Mouse (Mus musculus) ES-CJ7 (cell line): ENCODE results near the gene Klf3.

Source experiments
- DNase-seq: peaks from one replicate; pipeline ENCODE4 v3.0.0; 2011; ENCODE audit warnings: low read depth, low spot score

Gene Klf3

DNA sequence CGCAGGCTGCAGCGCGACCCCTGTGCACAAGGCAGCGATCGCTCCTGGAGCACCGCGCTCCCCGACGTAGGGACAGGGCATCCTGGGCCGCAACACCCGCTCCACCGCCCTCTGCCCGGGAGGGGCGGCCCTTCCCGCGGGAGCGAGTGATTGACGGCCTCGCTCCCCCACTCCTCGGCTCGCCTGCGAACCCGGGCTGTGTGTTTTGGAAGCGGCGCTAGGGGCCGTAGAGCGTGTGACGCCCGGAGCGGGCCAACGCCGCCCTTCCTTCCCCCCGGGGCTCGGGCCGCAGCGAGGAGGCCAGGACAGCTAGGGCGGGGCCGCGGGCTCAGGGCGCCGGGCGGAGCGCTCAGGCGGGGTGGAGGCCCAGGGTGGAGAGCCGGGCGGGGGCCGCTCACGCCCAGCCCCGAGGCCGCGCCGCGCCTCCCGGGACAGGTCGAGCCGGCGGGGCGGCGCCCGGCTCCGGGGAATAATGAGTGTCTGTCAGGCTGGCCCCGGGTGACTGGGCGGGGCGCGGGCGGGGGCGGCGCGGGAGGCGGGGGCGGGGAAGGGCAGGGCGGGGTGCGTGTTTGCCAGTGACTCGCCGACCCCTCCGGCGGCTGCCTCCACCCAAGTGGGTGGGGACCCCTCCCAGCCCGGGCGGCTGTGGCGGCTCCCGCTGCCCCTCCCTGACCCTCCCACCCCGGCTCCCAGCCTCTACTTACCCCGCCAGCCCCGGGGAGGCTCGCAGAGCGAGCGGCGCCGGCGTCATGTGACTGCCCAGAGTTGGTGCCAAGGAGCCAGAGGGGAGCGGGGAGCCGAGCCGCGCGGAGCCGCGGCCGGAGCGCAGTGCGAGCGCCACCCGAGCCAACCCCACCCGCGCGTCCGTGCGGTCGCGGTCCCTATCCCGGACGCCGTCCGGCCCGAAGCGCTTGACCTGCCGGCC, at the start of gene Klf3:
Klf3 (plus strand) TSS at position 594 of the 925 bp plus-strand sequence.
- DNase-seq, result peak; percentile 93

- no peak for DNase-seq
These were observed 40.9 kb upstream of the Klf3 start for GRCm38 (mm10) chr5:64762295-64762694.

DNA sequence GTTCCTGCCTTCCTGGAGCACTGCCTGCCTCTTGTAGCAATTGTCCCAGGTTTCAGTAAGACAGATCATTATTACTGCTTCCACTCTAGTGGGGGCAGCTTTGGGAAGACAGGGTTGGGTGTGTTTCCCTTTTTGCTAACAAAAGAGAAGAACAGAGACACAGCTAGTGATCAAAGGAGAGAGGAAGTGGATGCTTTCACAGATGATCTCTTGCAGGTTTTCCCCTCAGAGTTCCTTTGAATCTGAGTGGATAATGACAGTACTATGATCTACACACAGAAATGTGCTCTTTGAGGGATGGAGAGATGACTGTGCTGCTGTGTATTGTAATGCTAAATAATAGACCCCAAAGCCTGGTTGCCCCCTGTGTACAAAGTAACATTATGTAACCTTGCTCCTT, 38.7 kb upstream of the Klf3 start:
- peak; percentile 29 for DNase-seq

DNA sequence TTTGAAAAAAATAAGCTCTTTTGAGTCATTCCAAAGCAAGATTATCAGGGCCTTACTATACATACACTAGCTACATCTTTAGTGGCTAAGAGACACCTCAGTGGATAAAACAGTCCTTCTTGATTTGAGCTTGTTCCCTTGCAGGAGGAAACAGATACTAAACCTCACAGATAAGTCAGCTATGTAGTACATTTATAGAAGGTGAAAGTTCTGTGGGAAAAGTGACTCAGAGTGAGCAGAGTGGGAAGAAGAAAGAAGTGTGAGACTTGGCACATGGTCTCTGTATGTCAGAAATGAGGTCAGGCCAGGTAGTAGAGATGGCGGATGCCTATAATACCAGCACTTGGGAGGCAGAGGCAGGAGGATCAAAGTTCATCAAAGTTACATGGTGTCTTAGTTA, 37.4 kb upstream of the Klf3 start:
- DNase-seq, result no peak

DNA sequence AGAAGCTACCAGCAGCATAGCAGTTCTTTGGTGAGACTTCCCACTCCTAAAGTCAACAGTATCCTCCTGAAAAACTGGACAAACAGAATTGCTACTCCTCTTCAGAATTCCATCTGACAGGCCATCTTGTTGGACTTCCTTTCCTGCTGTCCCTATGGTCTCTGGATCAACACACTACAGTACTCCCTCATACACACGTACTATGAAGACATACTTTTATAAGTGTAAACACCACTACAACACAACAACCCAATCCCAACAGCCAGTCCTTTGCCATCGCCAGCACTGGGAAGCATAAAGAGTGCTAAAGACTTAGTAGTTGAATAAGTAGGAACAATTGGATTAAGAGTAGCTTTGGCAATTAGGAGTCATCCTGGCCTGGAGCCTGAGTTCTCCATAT, 36.6 kb upstream of the Klf3 start:
- DNase-seq, result no peak

DNA sequence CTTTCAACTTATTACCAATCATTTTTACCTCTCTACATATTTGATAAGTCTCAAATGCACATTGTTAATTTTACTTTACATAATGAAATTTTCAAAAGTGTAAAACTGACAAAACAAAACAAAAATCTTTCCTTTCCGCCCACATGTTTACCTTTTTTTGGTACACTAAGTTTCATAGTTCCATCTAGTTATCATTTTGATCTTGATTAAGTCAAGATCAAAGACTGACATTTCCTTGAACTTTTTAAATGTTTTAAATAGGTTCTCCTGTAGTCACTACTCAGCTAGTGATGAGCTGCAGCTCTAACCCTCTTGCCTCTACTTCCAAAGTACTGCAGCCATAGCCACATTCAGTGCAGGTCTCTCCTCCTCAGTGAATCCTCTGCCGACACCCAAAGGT, 31.6 kb upstream of the Klf3 start:
- no peak for DNase-seq

- no peak for DNase-seq
These were observed 25.0 kb upstream of the Klf3 start for GRCm38 (mm10) chr5:64778211-64778610.

DNA sequence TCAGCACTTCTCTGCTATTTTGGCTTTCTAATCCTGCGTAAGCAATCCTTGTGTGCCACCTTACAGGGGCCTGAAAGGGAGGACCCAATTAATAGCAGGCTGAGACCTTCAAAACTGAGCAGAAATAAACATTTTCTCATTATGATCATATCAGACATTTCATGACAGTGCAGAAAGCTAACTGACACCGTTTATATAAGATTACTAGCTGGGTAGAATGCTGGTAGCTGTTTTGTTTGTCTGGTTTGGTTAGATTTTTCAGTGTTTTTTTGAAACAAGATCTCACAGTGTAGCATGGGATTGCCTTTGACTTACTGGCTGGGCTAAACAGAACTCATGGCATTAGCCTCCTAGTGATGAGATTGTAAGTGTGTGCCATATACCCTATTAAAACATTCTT, 23.9 kb upstream of the Klf3 start:
- no peak for DNase-seq

GRCm38 (mm10) chr5:64780778-64781177, 22.4 kb upstream of the Klf3 start:
- peak; percentile 52 for DNase-seq

GRCm38 (mm10) chr5:64788175-64788574, 15.0 kb upstream of the Klf3 start:
- DNase-seq, result peak; percentile 68

- DNase-seq, result no peak
These were observed 5.0 kb upstream of the Klf3 start for GRCm38 (mm10) chr5:64798209-64798608.

DNA sequence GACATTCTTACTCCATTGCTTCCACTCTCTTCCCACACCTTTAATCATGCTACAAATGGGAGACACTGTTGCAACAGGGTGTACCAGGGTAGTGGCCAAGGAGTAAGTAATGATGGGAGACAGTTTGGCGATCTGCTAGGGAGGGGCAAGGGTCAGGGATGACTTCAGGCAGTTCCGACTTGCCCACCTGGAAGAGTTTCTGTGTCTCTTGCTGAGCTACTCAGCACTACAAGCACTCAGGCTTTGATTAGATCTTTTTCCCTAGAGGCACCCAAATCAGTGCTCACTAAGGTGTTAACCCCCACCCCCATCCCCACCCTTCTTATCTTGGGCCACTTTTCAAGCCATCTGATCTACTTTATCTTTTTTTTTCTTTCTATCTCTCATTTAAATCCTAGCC, 1.6 kb upstream of the Klf3 start:
- DNase-seq, result no peak

DNA sequence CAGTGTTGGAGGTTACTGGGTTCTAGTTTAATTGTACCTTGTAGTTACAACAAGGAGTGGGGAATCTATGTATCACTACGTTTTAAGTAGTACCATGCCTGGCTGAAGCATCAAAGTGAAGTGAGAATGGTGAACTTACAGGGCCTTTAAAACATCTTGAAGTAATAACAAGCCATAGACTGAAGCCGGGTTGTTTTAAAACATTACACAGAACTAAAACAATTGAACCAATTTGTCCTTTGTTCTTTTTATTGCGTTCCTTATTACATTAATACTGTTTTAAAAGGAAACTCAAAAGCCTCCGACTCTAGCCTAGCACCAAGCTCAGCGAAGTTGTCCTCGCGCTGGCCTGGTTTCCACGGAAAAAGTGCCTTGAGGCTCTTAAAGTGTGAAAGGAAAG, 1.0 kb upstream of the Klf3 start:
- DNase-seq, result no peak

DNA sequence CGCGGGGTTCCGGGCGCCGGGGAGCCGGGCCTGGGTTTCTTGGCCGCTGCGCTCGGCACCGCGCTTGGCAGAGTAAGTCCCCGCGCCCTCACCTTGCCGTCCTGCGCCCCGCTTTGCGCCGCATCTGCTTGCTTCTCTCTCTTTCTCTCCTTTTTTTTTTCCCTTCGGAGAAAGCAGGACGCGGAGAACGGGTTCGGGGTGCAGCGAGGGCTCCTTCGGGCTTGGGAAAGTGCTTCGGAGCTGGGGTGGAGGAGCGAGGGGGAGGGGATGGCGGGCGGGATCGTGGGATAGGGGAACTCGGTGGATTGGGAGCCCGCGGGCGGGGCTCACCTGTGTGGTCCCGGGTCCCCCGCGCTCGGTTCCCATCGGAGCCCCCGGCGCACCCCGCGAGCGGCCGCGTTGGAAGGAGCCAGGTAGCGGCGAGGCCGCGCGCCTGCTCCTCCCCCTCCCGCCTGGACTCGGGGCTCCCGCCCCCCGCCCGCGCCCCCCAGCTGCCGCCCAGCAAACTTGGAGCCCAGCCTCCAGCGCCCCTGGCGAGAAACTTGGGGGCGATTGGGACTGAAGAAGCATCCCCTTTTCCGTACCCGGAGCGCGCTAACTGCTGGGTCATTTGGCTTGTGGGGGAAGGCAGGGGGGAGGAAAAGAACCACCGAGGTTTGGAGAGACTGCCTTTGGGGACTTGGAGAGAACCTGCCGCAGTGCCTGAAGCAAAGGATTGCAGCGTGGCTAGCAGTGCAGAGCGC, 703 bp downstream of the Klf3 start:
- peak; percentile 69 for DNase-seq

- no peak for DNase-seq
These were observed 2.1 kb downstream of the Klf3 start for GRCm38 (mm10) chr5:64805131-64805872.

GRCm38 (mm10) chr5:64805873-64806505, 2.8 kb downstream of the Klf3 start:
- DNase-seq, result peak; percentile 93

DNA sequence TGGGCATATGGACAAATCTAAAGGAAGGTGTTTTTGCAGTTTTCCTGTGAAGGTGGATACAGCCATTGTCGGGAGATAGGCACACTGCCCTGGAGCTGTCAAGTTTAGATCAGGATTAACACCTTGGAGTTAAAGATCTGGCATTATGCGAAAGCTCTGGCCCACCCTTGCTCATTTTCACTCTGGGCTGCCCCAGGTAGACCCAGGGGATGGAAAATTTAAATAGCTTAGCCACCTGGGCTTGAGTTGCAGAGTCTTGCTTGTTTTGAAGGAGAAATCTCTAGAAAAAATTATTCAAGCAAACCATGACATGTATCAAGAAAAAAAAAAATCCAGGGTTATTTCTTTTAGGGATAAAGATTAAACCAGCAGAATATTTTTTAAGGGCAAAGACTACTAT, 3.4 kb downstream of the Klf3 start:
- DNase-seq, result no peak

DNA sequence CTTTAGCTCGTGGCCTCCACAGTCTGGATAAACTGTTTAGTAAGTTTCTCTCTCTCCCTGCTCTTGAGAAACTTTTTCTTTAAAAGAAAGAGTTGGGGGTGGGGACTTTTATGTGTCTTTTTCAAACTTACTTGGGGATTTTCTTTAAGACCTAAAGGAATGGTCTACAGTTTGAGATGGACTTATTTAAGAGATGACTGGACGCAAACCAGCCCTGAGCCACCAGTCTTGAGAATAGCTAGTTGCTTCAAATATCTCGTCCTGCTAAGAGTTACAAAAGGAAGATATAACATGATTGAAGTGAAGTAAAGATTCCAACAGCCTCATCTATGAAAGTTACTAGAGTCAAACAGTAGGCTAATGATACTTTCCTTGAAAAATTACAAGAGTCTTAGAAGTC, 4.0 kb downstream of the Klf3 start:
- DNase-seq, result no peak

DNA sequence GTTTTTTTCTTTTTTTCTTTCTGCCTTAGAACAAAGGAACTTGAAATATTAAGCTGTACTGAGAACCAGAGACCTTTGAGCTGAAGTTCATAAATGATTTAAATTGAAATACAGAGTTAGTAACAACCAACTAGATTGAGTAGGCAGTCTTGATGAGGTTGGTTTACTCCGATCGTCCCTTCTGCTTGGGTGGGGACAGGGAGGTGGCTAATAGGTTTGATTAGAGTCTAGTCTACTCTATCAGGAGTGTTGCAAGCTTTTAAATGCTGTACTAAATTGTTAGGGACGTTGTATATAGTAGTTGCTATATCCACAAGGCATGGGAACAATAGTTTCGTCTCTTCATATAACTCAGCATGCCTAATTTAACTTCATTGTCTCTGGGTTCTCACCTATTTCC, 4.4 kb downstream of the Klf3 start:
- no peak for DNase-seq

DNA sequence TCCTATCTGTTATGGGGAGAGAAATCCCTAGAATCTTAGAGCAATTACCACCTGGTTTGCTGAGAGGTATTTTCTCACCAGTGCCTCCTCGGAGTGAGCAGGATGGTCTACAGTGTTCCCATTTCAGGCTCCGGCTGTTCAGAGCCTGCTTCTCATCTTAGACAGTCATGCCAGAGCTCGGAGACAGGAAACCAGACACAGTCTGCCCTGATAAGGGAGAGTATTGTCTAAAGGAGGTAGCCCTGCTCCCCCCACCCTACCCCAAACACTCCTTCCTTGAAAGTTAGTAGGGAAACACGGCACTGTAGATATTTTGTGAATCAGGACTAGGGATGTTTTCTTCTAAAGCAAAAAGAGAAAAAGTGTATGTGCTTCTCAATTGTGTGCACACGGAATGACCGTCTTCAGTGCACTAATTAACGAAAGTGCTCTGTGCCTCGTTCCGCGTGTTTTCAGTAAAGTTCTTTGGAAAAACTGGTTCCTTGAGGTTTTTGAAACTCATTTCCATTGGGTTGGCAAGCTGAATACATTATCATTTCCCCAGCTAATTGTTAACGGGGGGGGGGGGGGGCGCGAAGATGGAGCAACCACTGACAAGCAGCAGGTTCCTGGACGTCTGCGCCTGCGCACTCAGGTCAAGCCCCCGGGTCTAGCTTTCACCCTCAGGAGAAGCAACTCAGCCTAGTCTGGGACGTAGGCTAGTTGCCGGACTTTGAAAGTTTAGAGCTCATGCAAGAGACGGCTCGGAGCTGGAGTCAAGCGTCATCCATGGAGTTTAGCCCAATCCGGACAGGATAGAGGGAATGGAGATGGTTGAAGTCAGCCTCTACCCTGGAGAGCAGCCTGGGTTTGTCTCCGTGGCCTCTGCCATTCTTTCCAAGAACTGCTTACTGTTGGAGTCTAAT, 5.2 kb downstream of the Klf3 start:
- peak; percentile 73 for DNase-seq

- DNase-seq, result peak; percentile 82
These were observed 6.1 kb downstream of the Klf3 start for GRCm38 (mm10) chr5:64809257-64809656.
